31 mouse cellular contexts compared by ENCODE assay signal in the genomic region with DNA sequence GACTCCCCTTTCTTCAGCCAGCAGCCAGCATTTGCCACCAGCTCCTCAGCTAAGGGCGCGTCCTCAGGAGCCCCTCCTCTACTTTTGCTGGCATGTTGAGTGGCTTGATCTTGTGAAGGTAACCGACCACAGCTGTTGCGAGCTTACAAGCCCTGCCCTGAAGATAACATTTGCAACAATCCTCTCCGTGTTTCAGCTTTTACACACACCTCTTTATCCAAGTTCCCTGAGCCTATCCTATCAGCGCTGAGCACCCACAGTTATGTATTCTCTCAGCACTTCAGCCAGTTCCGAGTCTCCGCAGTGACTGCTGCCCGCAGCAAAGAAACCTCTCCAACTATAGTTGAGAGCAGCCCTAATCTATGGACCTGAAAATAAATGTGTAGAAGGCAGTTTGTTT. TPM values are rescaled to one million over a fixed set of nuclear protein-coding genes. Genes with fewer than 3 reads are reported as not detected.
DNase-seq lines count a peak whose midpoint lies in the region; ATAC-seq and TF ChIP-seq lines count a peak whose summit lies in the region.
"Had no signal": no experiment of that assay in that cellular context is flagged by ENCODE, and none has a peak within 500 bp of the region (broad histone marks: within the 10 kb centered on the region; RNA-seq: fewer than 3 reads in every experiment).

No protein-coding gene starts in this region.

- H3K27me3 ChIP-seq in heart, embryonic 14.5 days (ENCODE audit: control insufficient read depth, insufficient read depth, low read length) = no peaks in the 10 kb centered on the region
- H3K27me3 ChIP-seq in lung, embryonic 14.5 days (ENCODE audit: insufficient read depth, low read length) = no peaks in the 10 kb centered on the region
- no peaks in the 10 kb centered on the region for H3K27me3 ChIP-seq in limb, embryonic 10.5 days (ENCODE audit: low read depth, poor library complexity, severe bottlenecking)
- H3K27me3 ChIP-seq: embryonic facial prominence, embryonic 12.5 days; megakaryocyte, embryonic 14.5 days; midbrain, embryonic 13.5 days; neural tube, embryonic 15.5 days; stomach, embryonic 15.5 days had no signal

- peak; percentile 43; the same call in 1 of the 2 replicates for ATAC-seq in heart, embryonic 14.5 days (ENCODE audit: insufficient number of reproducible peaks, insufficient read depth, low FRiP score, low read depth)
- peak; percentile 66; the same call in 1 of the 2 replicates for ATAC-seq in lung, embryonic 14.5 days (ENCODE audit: insufficient read depth)
- ATAC-seq: forebrain, embryonic 14.5 days; hindbrain, embryonic 16.5 days; intestine, embryonic 16.5 days; midbrain, embryonic 13.5 days had no signal

- H3K9ac ChIP-seq in heart, embryonic 14.5 days (ENCODE audit: low read length) = no peak overlapping the region
- H3K9ac ChIP-seq in lung, embryonic 14.5 days = no peak overlapping the region
- H3K9ac ChIP-seq: embryonic facial prominence, embryonic 12.5 days; liver, embryonic 14.5 days; midbrain, embryonic 13.5 days; neural tube, embryonic 15.5 days; stomach, embryonic 15.5 days had no signal

- 25% methylated on average over 9 of the region's 9 CpGs for WGBS in heart, embryonic 14.5 days
- 54% methylated on average over 9 of the region's 9 CpGs for WGBS in lung, embryonic 14.5 days
- WGBS in limb, embryonic 10.5 days = 89% methylated on average over 9 of the region's 9 CpGs

- H3K4me1 ChIP-seq in heart, embryonic 14.5 days (ENCODE audit: control insufficient read depth in 2 of 2, insufficient read depth in 2 of 2, low read length in 2 of 2) = no peaks in the 10 kb centered on the region; a peak in 1 of 4 replicates
- H3K4me1 ChIP-seq in lung, embryonic 14.5 days (ENCODE audit: insufficient read depth) = no peaks in the 10 kb centered on the region
- 0 out of 2 replicates have a peak, but pooled peaks cover 5% of the 10 kb centered on the region for H3K4me1 ChIP-seq in limb, embryonic 10.5 days
- H3K4me1 ChIP-seq: embryonic facial prominence, embryonic 12.5 days; midbrain, embryonic 13.5 days; neural tube, embryonic 15.5 days; stomach, embryonic 15.5 days had no signal

- H3K4me2 ChIP-seq in heart, embryonic 14.5 days (ENCODE audit: low read length) = peak overlapping the region; percentile 34
- no peak overlapping the region for H3K4me2 ChIP-seq in lung, embryonic 14.5 days
- H3K4me2 ChIP-seq: embryonic facial prominence, embryonic 12.5 days; midbrain, embryonic 13.5 days; neural tube, embryonic 15.5 days; stomach, embryonic 15.5 days had no signal

- no peaks in the 10 kb centered on the region for H3K36me3 ChIP-seq in heart, embryonic 14.5 days (ENCODE audit: control insufficient read depth, insufficient read depth, low read length)
- H3K36me3 ChIP-seq in lung, embryonic 14.5 days (ENCODE audit: insufficient read depth) = no peaks in the 10 kb centered on the region
- H3K36me3 ChIP-seq in limb, embryonic 10.5 days = no peaks in the 10 kb centered on the region
- H3K36me3 ChIP-seq: embryonic facial prominence, embryonic 12.5 days; midbrain, embryonic 13.5 days; neural tube, embryonic 15.5 days; stomach, embryonic 15.5 days had no signal

- H3K9me3 ChIP-seq in heart, embryonic 14.5 days (ENCODE audit: control insufficient read depth, low read length) = no peaks in the 10 kb centered on the region
- no peaks in the 10 kb centered on the region for H3K9me3 ChIP-seq in lung, embryonic 14.5 days (ENCODE audit: low read depth, low read length)
- no peaks in the 10 kb centered on the region for H3K9me3 ChIP-seq in limb, embryonic 10.5 days (replicated peaks)
- H3K9me3 ChIP-seq: embryonic facial prominence, embryonic 12.5 days; midbrain, embryonic 13.5 days; neural tube, embryonic 15.5 days; stomach, embryonic 15.5 days had no signal

- DNase-seq in heart, adult 8-10 months (ENCODE audit: low spot score) = no peak
- peak; percentile 36 for DNase-seq in lung, embryonic 14.5 days
- DNase-seq in lung, postnatal 14 days = no peak
- DNase-seq in R1 (ENCODE audit: low read depth, low spot score) = peak; percentile 16
- DNase-seq in limb, embryonic 10.5 days (ENCODE audit: low spot score) = peak; percentile 14
- DNase-seq in neural tube, embryonic 10.5 days (ENCODE audit: extremely low spot score, low spot score) = no peak
- no peak for DNase-seq in ovary, postnatal 14 days (ENCODE audit: low spot score)
- DNase-seq: adrenal gland, adult 8-10 months; B cell, adult 2 months; cerebellum, adult 9-10 months; cerebellum, postnatal 36 days; embryo, embryonic 11 days; gastrocnemius, postnatal 14 days; kidney, adult 8-10 months; kidney, postnatal 4 days; layer of hippocampus, postnatal 36 days; liver; lung, postnatal 36 days; right cerebral cortex, postnatal 25 days; thymus, postnatal 14 days had no signal

- no peak overlapping the region for H3K4me3 ChIP-seq in heart, embryonic 14.5 days (ENCODE audit: control insufficient read depth in 1 of 2, insufficient read depth in 1 of 2, low read depth in 1 of 2, low read length in 2 of 2)
- no peak overlapping the region for H3K4me3 ChIP-seq in lung, embryonic 14.5 days (ENCODE audit: low read depth, low read length)
- H3K4me3 ChIP-seq in limb, embryonic 10.5 days = no peak overlapping the region
- H3K4me3 ChIP-seq: embryonic facial prominence, embryonic 12.5 days; megakaryocyte, embryonic 14.5 days; midbrain, embryonic 13.5 days; neural tube, embryonic 15.5 days; stomach, embryonic 15.5 days had no signal

- H3K27ac ChIP-seq in heart, embryonic 14.5 days (replicated peaks in 1 of 2; ENCODE audit: control insufficient read depth in 1 of 2, insufficient read depth in 1 of 2, low read depth in 2 of 2, low read length in 2 of 2) = 0 out of 4 replicates have a peak overlapping the region, but pooled peaks of 1 of the 2 experiments have one; percentile 24
- peak overlapping the region; percentile 10; the same call in 1 of the 2 replicates for H3K27ac ChIP-seq in lung, embryonic 14.5 days (ENCODE audit: low read depth)
- no peak overlapping the region for H3K27ac ChIP-seq in limb, embryonic 10.5 days
- H3K27ac ChIP-seq: embryonic facial prominence, embryonic 12.5 days; kidney, postnatal 0 days; liver, embryonic 14.5 days; midbrain, embryonic 13.5 days; neural tube, embryonic 15.5 days; stomach, embryonic 15.5 days had no signal

- no peak for TF ChIP-seq CTCF in lung, embryonic 14.5 days (IDR thresholded peaks at IDR 0.05; ENCODE audit: low read depth)

RNA-seq across cellular contexts. Expression of a gene that starts 16.0 kb away (rescaled TPM):
- 0.62 and 0.93 TPM in 2 replicates for polyA plus RNA-seq in heart, embryonic 14.5 days (2014; fragmentation: Nextera tagmentation; extraction: Ambion mirVana)
- 1 to 10 TPM in 3 of 4 experiments, under 1 TPM in 1; 0.90 to 1.1 (median 1.0) TPM for total RNA-seq in heart, adult 8-10 months (2022)
- 0.05 and 0.16 TPM in 2 replicates for polyA plus RNA-seq in lung, embryonic 14.5 days (2014; fragmentation: Nextera tagmentation; extraction: Ambion mirVana)
- 0.18 and 0.24 TPM in 2 replicates for polyA plus RNA-seq in limb, embryonic 10.5 days (2016; fragmentation: Nextera tagmentation; extraction: Ambion mirVana)

Comparison
In these comparisons a context has a peak if more than half of its experiments do, and no peak if none do; other contexts are left out.
1. DNase-seq: peak in lung, embryonic 14.5 days (single experiment), R1 (single experiment) and limb, embryonic 10.5 days (single experiment); none in heart, adult 8-10 months (single experiment), lung, postnatal 14 days (single experiment), neural tube, embryonic 10.5 days (single experiment) and ovary, postnatal 14 days (single experiment).